Mouse (Mus musculus) hindbrain, postnatal 0 days (tissue): ENCODE measurements around the gene Itgb6. TPM values are rescaled to one million over a fixed set of nuclear protein-coding genes. Genes with fewer than 3 reads are reported as not detected.

Source experiments
- ATAC-seq: fragments of 200-750 bp; cut with Nextera tagmentation; 2 replicates; pipeline ENCODE4 v1.8.0; 2017; ENCODE audit warnings: mild to moderate bottlenecking, moderate TSS enrichment, moderate library complexity
- DNase-seq: peaks from one replicate; pipeline ENCODE4 v3.0.0-alpha.2; 2015; ENCODE audit warnings: low spot score
- H3K27ac ChIP-seq: fragments of 300-500 bp; sonication (generic); 2 replicates; pipeline ENCODE4 v1.5.1; 2014; ENCODE audit warnings: mild to moderate bottlenecking
- H3K27me3 ChIP-seq: fragments of 300-500 bp; sonication (generic); 2 replicates; pipeline ENCODE4 v1.6.1; 2014; ENCODE audit warnings: low read length, mixed read lengths; ENCODE audit not compliant: insufficient read depth
- H3K36me3 ChIP-seq: fragments of 300-500 bp; sonication (generic); 2 replicates; pipeline ENCODE4 v1.6.1; 2014; ENCODE audit warnings: low read length, mixed read lengths; ENCODE audit not compliant: insufficient read depth
- H3K4me1 ChIP-seq: fragments of 300-500 bp; sonication (generic); 2 replicates; pipeline ENCODE4 v1.6.1; 2014; ENCODE audit warnings: antibody characterized with exemption, low read length, mixed read lengths; ENCODE audit not compliant: insufficient read depth
- H3K4me2 ChIP-seq: fragments of 300-500 bp; sonication (generic); 2 replicates; pipeline ENCODE4 v1.6.1; 2014; ENCODE audit warnings: low read depth, mild to moderate bottlenecking, low read length, moderate library complexity, mixed read lengths
- H3K4me3 ChIP-seq: fragments of 300-500 bp; sonication (generic); 2 replicates; pipeline ENCODE4 v1.5.1; 2014; ENCODE audit warnings: low read length
- H3K9ac ChIP-seq: fragments of 300-500 bp; sonication (generic); replicated peaks from 2 replicates; pipeline ENCODE4 v1.6.1; 2014; ENCODE audit warnings: mild to moderate bottlenecking, low read length, moderate library complexity, mixed read lengths
- H3K9me3 ChIP-seq: fragments of 300-500 bp; sonication (generic); 2 replicates; pipeline ENCODE4 v1.6.1; 2016; ENCODE audit warnings: low read length, mixed read lengths
- CTCF ChIP-seq: IDR thresholded peaks from 2 replicates; pipeline ENCODE4 v1.5.1; 2016; ENCODE audit warnings: antibody characterized with exemption, control low read depth, low read depth
- WGBS: fragments of 180-500 bp; shearing (Covaris S2); extraction: QIAGEN DNeasy Blood & Tissue Kit; methylation state at CpG from one replicate; pipeline ENCODE4 v1.1.7; 2014; 5-methylcytosine and 5-hydroxymethylcytosine counted together
- polyA plus RNA-seq: library from polyadenylated mRNA; unstranded; fragments of >200 nt; fragmentation: Nextera tagmentation; extraction: Ambion mirVana; gene quantifications from 2 replicates; pipeline ENCODE4 v1.2.1, GENCODE M21; 2015
- total RNA-seq: library from RNA; depleted of rRNA; stranded (reverse); fragments of >200 nt; gene quantifications from 2 replicates; pipeline ENCODE4 v1.2.3, GENCODE M21; 2014

The Itgb6 gene
- total and polyA plus RNA-seq, 2 experiments from 2014 or later: 0.05 to 0.08 TPM

DNA sequence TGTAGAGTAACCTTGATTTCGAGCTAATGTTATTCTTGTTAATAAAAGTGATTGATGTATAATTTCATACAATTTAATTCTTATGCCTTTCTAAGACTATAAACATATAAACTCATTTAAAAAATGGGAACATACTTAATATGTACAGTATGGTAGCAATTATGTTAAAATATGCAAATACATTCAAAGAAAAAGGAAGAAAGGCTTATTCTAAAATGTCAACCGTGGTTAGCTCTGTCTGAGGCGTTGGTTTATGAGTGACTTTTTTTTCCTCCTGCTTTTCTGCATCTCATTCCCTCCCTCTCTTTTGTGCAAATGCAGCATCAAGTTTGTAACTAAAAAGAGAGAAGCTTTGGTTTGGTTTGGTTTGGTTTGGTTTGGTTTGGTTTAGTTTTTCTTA, 79.0 kb downstream of the Itgb6 start:
- TF ChIP-seq CTCF: no peak
- Histone ChIP-seq H3K36me3 (no peaks in the 10 kb centered on the region), H3K4me3 (no peak overlapping the region), H3K27ac (no peak overlapping the region), H3K9ac (no peak overlapping the region), H3K27me3 (no peaks in the 10 kb centered on the region), H3K4me2 (no peak overlapping the region), H3K4me1 (0 out of 2 replicates have a peak, but pooled peaks cover 5% of the 10 kb centered on the region), H3K9me3 (no peaks in the 10 kb centered on the region)
- DNase-seq: no peak
- WGBS: 66% methylated on average over 3 of the region's 3 CpGs
- no peak for ATAC-seq

- WGBS: 72% methylated on average over 7 of the region's 7 CpGs
Measured at GRCm38 (mm10) chr2:60642606-60643005, 79.8 kb downstream of the Itgb6 start.

DNA sequence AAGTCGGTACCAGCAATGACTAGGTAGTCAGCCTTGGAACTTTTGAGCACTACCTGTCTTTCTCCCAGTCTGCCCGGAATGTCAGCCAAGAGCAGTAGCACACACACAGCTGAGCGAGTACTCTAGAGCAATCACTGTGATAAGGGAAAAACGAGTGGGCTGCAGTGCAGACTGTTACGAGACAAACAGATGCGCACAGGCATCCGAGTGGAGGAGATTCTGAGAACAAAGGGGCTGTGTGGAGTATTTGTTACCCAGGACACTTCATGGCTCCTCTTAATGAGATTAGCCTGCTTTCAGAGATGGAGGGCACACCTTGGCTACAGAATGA, 82.1 kb downstream of the Itgb6 start:
- Histone ChIP-seq H3K9me3 (no peaks in the 10 kb centered on the region), H3K4me1 (0 out of 2 replicates have a peak, but pooled peaks cover 5% of the 10 kb centered on the region), H3K4me2 (no peak overlapping the region), H3K9ac (no peak overlapping the region), H3K27ac (no peak overlapping the region), H3K27me3 (no peaks in the 10 kb centered on the region), H3K4me3 (no peak overlapping the region), H3K36me3 (no peaks in the 10 kb centered on the region)
- TF ChIP-seq CTCF: no peak
- 50% methylated on average over 7 of the region's 7 CpGs for WGBS
- ATAC-seq: no peak
- peak; percentile 13 for DNase-seq

More at GRCm38 (mm10) chr2:60642606-60643005, 79.8 kb downstream of the Itgb6 start:
- 0 out of 2 replicates have a peak, but pooled peaks have one; percentile 39 for ATAC-seq
- no peak for TF ChIP-seq CTCF
- no peaks in the 10 kb centered on the region for H3K9me3 ChIP-seq
- no peak overlapping the region for H3K4me3 ChIP-seq
- H3K9ac ChIP-seq: no peak overlapping the region
- no peak overlapping the region for H3K4me2 ChIP-seq
- H3K27me3 ChIP-seq: no peaks in the 10 kb centered on the region
- no peaks in the 10 kb centered on the region for H3K36me3 ChIP-seq
- peak; percentile 22 for DNase-seq
- H3K4me1 ChIP-seq: 0 out of 2 replicates have a peak, but pooled peaks cover 5% of the 10 kb centered on the region
- no peak overlapping the region for H3K27ac ChIP-seq

DNA sequence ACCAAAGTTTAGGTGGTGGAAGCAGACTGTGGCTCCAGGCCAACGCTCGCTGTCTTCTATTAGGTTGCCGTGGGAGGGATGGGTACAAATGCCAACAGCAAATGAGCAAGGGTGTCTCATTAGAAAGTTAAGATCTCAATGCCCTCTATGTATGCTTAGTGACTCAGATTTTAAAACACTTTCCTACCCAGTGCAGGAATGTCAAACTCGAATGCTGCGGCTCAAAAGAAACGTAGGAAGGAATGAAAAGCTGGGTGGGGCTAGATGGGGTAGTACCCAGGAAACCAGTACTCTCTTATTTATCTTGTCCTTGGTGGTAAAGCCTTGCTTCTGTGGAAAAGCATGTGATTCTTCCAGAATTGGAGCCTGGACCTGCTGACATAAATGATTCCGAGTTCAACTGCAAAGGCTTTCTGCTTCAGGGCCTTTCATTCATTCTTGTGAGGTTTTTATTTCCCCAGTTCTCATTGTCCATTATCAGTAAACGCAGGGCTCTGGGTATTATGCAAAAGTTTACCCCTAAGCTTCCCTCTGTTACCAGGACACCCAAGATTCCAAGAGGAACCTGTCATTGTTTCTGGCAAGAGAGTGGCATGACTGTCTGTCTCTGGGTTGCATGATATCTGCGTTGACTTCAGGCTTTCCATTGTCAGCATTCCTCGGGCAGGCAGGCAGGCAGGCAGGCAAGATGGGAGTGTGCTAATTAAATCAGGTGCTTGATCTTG, 82.7 kb downstream of the Itgb6 start:
- Histone ChIP-seq H3K27me3 (no peaks in the 10 kb centered on the region), H3K27ac (no peak overlapping the region), H3K4me3 (no peak overlapping the region), H3K9ac (no peak overlapping the region), H3K4me1 (0 out of 2 replicates have a peak, but pooled peaks cover 5% of the 10 kb centered on the region), H3K4me2 (no peak overlapping the region), H3K9me3 (no peaks in the 10 kb centered on the region), H3K36me3 (no peaks in the 10 kb centered on the region)
- no peak for DNase-seq
- TF ChIP-seq CTCF: no peak
- WGBS: 59% methylated on average over 10 of the region's 10 CpGs
- ATAC-seq: no peak

- 49% methylated on average over 20 of the region's 20 CpGs for WGBS
- TF ChIP-seq CTCF: no peak
- H3K9ac ChIP-seq: no peak overlapping the region
- peak; percentile 15 for DNase-seq
- no peak overlapping the region for H3K4me3 ChIP-seq
- no peak overlapping the region for H3K4me2 ChIP-seq
- no peaks in the 10 kb centered on the region for H3K27me3 ChIP-seq
- 0 out of 2 replicates have a peak, but pooled peaks cover 5% of the 10 kb centered on the region for H3K4me1 ChIP-seq
- ATAC-seq: peak; percentile 18; the same call in 1 of the 2 replicates
- no peaks in the 10 kb centered on the region for H3K36me3 ChIP-seq
- no peak overlapping the region for H3K27ac ChIP-seq
- H3K9me3 ChIP-seq: no peaks in the 10 kb centered on the region
Measured at GRCm38 (mm10) chr2:60636910-60637761, 85.3 kb downstream of the Itgb6 start.

GRCm38 (mm10) chr2:60636481-60636880, 86.0 kb downstream of the Itgb6 start:
- no peaks in the 10 kb centered on the region for H3K9me3 ChIP-seq
- H3K4me3 ChIP-seq: no peak overlapping the region
- H3K27me3 ChIP-seq: no peaks in the 10 kb centered on the region
- 36% methylated on average over 3 of the region's 3 CpGs for WGBS
- no peak for TF ChIP-seq CTCF
- no peak overlapping the region for H3K9ac ChIP-seq
- no peaks in the 10 kb centered on the region for H3K36me3 ChIP-seq
- ATAC-seq (no peak), DNase-seq (no peak)
- no peak overlapping the region for H3K27ac ChIP-seq
- H3K4me1 ChIP-seq: 0 out of 2 replicates have a peak, but pooled peaks cover 5% of the 10 kb centered on the region
- H3K4me2 ChIP-seq: no peak overlapping the region
